Mouse (Mus musculus): ENCODE measurements at regions not wholly inside any gene's neighbourhood (a gene's known extent, or its start where the extent isn't known, plus 50 kb on each side); places are given as distances from the start of the nearest gene placed in this dataset.
A peak's percentile ranks its signal among the peaks of the same experiment; 100 is the strongest.

GRCm38 (mm10) chr8:88862846-88863455 lies 166.1 kb downstream of the Cyld start:
- H3K27me3 ChIP-seq (ENCODE audit: control insufficient read depth, insufficient read depth, low read depth, low read length), result no peaks in the 10 kb centered on the region
- H3K4me3 ChIP-seq (ENCODE audit: low read depth, low read length), result no peak overlapping the region
- ATAC-seq, result no peak
- H3K27ac ChIP-seq (ENCODE audit: low read length), result no peak overlapping the region
- H3K9me3 ChIP-seq (replicated peaks; ENCODE audit: control insufficient read depth, low read length, poor library complexity, severe bottlenecking), result no peaks in the 10 kb centered on the region
- no peaks in the 10 kb centered on the region for H3K4me1 ChIP-seq (ENCODE audit: control insufficient read depth, insufficient read depth, low read length)
- H3K9ac ChIP-seq (ENCODE audit: low read depth, low read length), result no peak overlapping the region
- H3K36me3 ChIP-seq (ENCODE audit: control insufficient read depth, insufficient read depth, low read length), result no peaks in the 10 kb centered on the region
- WGBS, result 94% methylated on average over 10 of the region's 10 CpGs
- H3K4me2 ChIP-seq (ENCODE audit: low read length), result no peak overlapping the region

DNA sequence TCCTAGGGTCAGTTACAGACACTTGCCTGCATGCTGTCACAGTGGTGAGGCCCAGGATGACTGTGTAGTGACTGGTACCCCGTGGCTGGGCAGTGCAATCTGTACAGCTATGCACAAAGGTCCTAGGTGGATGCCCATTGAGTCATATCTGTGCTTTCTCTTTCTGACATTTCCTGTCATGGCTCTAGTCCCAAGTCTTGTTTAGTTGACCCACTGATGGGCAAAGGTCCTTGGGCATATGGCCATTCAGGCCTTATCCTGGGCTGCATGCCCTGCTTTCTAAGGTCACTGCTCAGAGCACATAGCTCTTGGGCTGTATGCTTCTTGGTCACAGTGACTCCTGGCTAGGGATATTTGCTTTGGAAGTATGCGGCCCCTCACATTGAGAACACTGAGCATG lies 160.4 kb downstream of the Cyld start:
- Histone ChIP-seq H3K9me3 (replicated peaks; ENCODE audit: control insufficient read depth, low read length, poor library complexity, severe bottlenecking) (no peaks in the 10 kb centered on the region), H3K27ac (ENCODE audit: low read length) (no peak overlapping the region), H3K4me3 (ENCODE audit: low read depth, low read length) (no peak overlapping the region), H3K4me2 (ENCODE audit: low read length) (no peak overlapping the region), H3K9ac (ENCODE audit: low read depth, low read length) (no peak overlapping the region), H3K4me1 (ENCODE audit: control insufficient read depth, insufficient read depth, low read length) (no peaks in the 10 kb centered on the region), H3K27me3 (ENCODE audit: control insufficient read depth, insufficient read depth, low read depth, low read length) (no peaks in the 10 kb centered on the region; the same call in 1 of the 2 replicates), H3K36me3 (ENCODE audit: control insufficient read depth, insufficient read depth, low read length) (no peaks in the 10 kb centered on the region)
- ATAC-seq, result no peak
- 90% methylated on average over 2 of the region's 2 CpGs for WGBS

- Histone ChIP-seq H3K9ac (ENCODE audit: low read depth, low read length) (no peak overlapping the region), H3K27ac (ENCODE audit: low read length) (no peak overlapping the region), H3K27me3 (ENCODE audit: control insufficient read depth, insufficient read depth, low read depth, low read length) (no peaks in the 10 kb centered on the region; the same call in 1 of the 2 replicates), H3K4me2 (ENCODE audit: low read length) (no peak overlapping the region), H3K4me3 (ENCODE audit: low read depth, low read length) (no peak overlapping the region), H3K4me1 (ENCODE audit: control insufficient read depth, insufficient read depth, low read length) (no peaks in the 10 kb centered on the region), H3K36me3 (ENCODE audit: control insufficient read depth, insufficient read depth, low read length) (no peaks in the 10 kb centered on the region), H3K9me3 (replicated peaks; ENCODE audit: control insufficient read depth, low read length, poor library complexity, severe bottlenecking) (no peaks in the 10 kb centered on the region)
- WGBS, result 86% methylated on average over 8 of the region's 8 CpGs
- no peak for ATAC-seq
These were observed 156.4 kb downstream of the Cyld start for GRCm38 (mm10) chr8:88853200-88853599.

DNA sequence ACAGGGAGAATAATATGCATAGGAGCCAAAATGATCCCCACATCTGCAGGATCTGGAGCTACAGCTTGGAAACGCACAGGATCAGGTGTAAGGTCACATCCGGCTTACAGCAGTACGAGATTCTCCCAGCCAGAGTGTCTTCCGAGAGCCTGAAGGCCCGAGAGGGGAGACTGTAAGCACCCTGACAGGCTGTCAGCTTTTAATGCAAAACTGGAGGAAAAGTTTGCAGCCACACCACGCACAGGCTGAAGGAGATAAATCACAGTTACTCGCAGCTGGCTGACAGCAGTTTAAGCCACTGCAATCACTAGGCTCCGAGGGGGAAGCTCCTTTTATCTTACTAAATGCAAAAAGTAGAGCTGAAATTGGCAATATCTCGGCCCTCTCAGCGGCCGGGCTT lies 149.1 kb downstream of the Cyld start:
- Histone ChIP-seq H3K36me3 (ENCODE audit: control insufficient read depth, insufficient read depth, low read length) (no peaks in the 10 kb centered on the region), H3K4me3 (ENCODE audit: low read depth, low read length) (no peak overlapping the region), H3K4me2 (ENCODE audit: low read length) (peak overlapping the region; percentile 28; the same call in 1 of the 2 replicates), H3K9me3 (replicated peaks; ENCODE audit: control insufficient read depth, low read length, poor library complexity, severe bottlenecking) (no peaks in the 10 kb centered on the region), H3K27ac (ENCODE audit: low read length) (peak overlapping the region; percentile 17; the same call in 1 of the 2 replicates), H3K4me1 (ENCODE audit: control insufficient read depth, insufficient read depth, low read length) (peaks cover 10% of the 10 kb centered on the region; the same call in 1 of the 2 replicates), H3K9ac (ENCODE audit: low read depth, low read length) (no peak overlapping the region), H3K27me3 (ENCODE audit: control insufficient read depth, insufficient read depth, low read depth, low read length) (no peaks in the 10 kb centered on the region)
- WGBS, result 50% methylated on average over 11 of the region's 11 CpGs
- no peak for ATAC-seq

GRCm38 (mm10) chr8:88844370-88844769 lies 147.5 kb downstream of the Cyld start:
- no peaks in the 10 kb centered on the region for H3K36me3 ChIP-seq (ENCODE audit: control insufficient read depth, insufficient read depth, low read length)
- no peak overlapping the region for H3K27ac ChIP-seq (ENCODE audit: low read length)
- no peak overlapping the region for H3K9ac ChIP-seq (ENCODE audit: low read depth, low read length)
- no peaks in the 10 kb centered on the region for H3K27me3 ChIP-seq (ENCODE audit: control insufficient read depth, insufficient read depth, low read depth, low read length)
- no peak for ATAC-seq
- WGBS, result 36% methylated on average over 5 of the region's 5 CpGs
- peaks cover 10% of the 10 kb centered on the region; the same call in 1 of the 2 replicates for H3K4me1 ChIP-seq (ENCODE audit: control insufficient read depth, insufficient read depth, low read length)
- H3K9me3 ChIP-seq (replicated peaks; ENCODE audit: control insufficient read depth, low read length, poor library complexity, severe bottlenecking), result no peaks in the 10 kb centered on the region
- H3K4me2 ChIP-seq (ENCODE audit: low read length), result no peak overlapping the region
- no peak overlapping the region for H3K4me3 ChIP-seq (ENCODE audit: low read depth, low read length)

GRCm38 (mm10) chr8:88842451-88842850 lies 145.6 kb downstream of the Cyld start:
- H3K27ac ChIP-seq (ENCODE audit: low read length), result no peak overlapping the region
- no peak overlapping the region for H3K4me3 ChIP-seq (ENCODE audit: low read depth, low read length)
- H3K4me1 ChIP-seq (ENCODE audit: control insufficient read depth, insufficient read depth, low read length), result peaks cover 10% of the 10 kb centered on the region; the same call in 1 of the 2 replicates
- H3K36me3 ChIP-seq (ENCODE audit: control insufficient read depth, insufficient read depth, low read length), result no peaks in the 10 kb centered on the region
- 82% methylated on average over 7 of the region's 7 CpGs for WGBS
- ATAC-seq, result no peak
- no peaks in the 10 kb centered on the region for H3K9me3 ChIP-seq (replicated peaks; ENCODE audit: control insufficient read depth, low read length, poor library complexity, severe bottlenecking)
- no peak overlapping the region for H3K9ac ChIP-seq (ENCODE audit: low read depth, low read length)
- no peak overlapping the region for H3K4me2 ChIP-seq (ENCODE audit: low read length)
- no peaks in the 10 kb centered on the region for H3K27me3 ChIP-seq (ENCODE audit: control insufficient read depth, insufficient read depth, low read depth, low read length)

DNA sequence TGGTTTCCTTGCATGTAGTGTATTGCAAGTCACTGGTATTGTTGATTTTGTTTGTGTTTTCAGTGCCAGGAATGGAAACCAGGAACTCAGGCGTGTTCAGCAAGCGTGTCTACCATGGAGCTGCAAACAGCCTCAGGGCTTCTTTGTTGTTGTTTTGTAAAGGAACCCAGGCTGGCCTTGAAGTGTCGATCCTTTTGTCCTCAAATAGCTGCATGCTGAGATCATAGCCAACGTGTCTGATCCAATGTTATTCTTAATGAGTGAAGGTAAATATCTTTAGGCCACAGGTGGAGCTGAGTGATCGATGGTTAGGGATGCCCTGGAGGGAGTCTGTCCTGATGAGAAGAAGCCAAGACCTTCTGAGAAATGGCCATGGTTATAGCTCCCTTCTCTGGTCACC lies 143.3 kb downstream of the Cyld start:
- no peaks in the 10 kb centered on the region for H3K9me3 ChIP-seq (replicated peaks; ENCODE audit: control insufficient read depth, low read length, poor library complexity, severe bottlenecking)
- no peaks in the 10 kb centered on the region for H3K36me3 ChIP-seq (ENCODE audit: control insufficient read depth, insufficient read depth, low read length)
- H3K9ac ChIP-seq (ENCODE audit: low read depth, low read length), result no peak overlapping the region
- H3K4me2 ChIP-seq (ENCODE audit: low read length), result no peak overlapping the region
- no peaks in the 10 kb centered on the region for H3K4me1 ChIP-seq (ENCODE audit: control insufficient read depth, insufficient read depth, low read length)
- H3K4me3 ChIP-seq (ENCODE audit: low read depth, low read length), result no peak overlapping the region
- H3K27ac ChIP-seq (ENCODE audit: low read length), result no peak overlapping the region
- ATAC-seq, result no peak
- H3K27me3 ChIP-seq (ENCODE audit: control insufficient read depth, insufficient read depth, low read depth, low read length), result no peaks in the 10 kb centered on the region
- WGBS, result 55% methylated on average over 5 of the region's 5 CpGs

GRCm38 (mm10) chr8:88835756-88836291 lies 139.0 kb downstream of the Cyld start:
- no peaks in the 10 kb centered on the region for H3K36me3 ChIP-seq (ENCODE audit: control insufficient read depth, insufficient read depth, low read length)
- no peak for ATAC-seq
- no peak overlapping the region for H3K9ac ChIP-seq (ENCODE audit: low read depth, low read length)
- no peaks in the 10 kb centered on the region for H3K27me3 ChIP-seq (ENCODE audit: control insufficient read depth, insufficient read depth, low read depth, low read length)
- no peaks in the 10 kb centered on the region for H3K4me1 ChIP-seq (ENCODE audit: control insufficient read depth, insufficient read depth, low read length)
- WGBS, result 54% methylated on average over 12 of the region's 12 CpGs
- H3K9me3 ChIP-seq (replicated peaks; ENCODE audit: control insufficient read depth, low read length, poor library complexity, severe bottlenecking), result no peaks in the 10 kb centered on the region
- no peak overlapping the region for H3K4me2 ChIP-seq (ENCODE audit: low read length)
- H3K4me3 ChIP-seq (ENCODE audit: low read depth, low read length), result no peak overlapping the region
- H3K27ac ChIP-seq (ENCODE audit: low read length), result no peak overlapping the region

GRCm38 (mm10) chr8:88825816-88826215 lies 129.0 kb downstream of the Cyld start:
- no peak overlapping the region for H3K9ac ChIP-seq (ENCODE audit: low read depth, low read length)
- no peaks in the 10 kb centered on the region for H3K27me3 ChIP-seq (ENCODE audit: control insufficient read depth, insufficient read depth, low read depth, low read length)
- no peak for ATAC-seq
- no peak overlapping the region for H3K4me2 ChIP-seq (ENCODE audit: low read length)
- H3K9me3 ChIP-seq (replicated peaks; ENCODE audit: control insufficient read depth, low read length, poor library complexity, severe bottlenecking), result no peaks in the 10 kb centered on the region
- H3K27ac ChIP-seq (ENCODE audit: low read length), result no peak overlapping the region
- H3K4me3 ChIP-seq (ENCODE audit: low read depth, low read length), result no peak overlapping the region
- 71% methylated on average over 5 of the region's 5 CpGs for WGBS
- H3K36me3 ChIP-seq (ENCODE audit: control insufficient read depth, insufficient read depth, low read length), result no peaks in the 10 kb centered on the region
- H3K4me1 ChIP-seq (ENCODE audit: control insufficient read depth, insufficient read depth, low read length), result no peaks in the 10 kb centered on the region
